Comparison of ENCODE assay signal across 8 mouse cellular contexts in the genomic region with DNA sequence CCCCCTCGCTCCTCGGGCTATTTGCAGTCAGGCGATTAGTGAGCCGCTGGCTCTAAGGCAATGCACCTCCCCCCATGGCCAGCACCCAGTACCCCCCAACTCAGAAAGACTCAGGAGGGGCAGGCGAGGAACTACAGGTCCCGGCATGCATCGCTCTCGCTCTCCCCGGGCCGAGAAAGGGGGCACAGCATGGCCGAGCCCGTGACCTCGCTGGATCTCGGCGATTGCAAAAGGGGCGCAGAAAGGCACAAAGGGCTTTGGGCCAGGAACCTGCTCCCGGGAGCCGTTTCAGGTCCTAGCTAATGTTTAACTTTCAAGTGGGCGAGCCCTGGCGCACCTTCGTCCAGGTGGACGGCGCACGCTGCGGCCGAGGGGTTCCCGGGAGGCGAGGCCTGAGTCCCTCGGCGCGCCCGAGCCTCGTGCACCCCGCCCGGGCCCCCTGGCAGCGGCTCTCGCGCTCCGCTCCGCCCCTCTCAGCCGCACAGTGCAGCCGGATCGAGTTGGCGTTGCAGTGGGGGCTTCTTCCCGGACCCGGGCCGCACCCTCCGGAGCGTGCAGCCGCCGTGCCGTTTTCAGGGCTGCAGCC. TPM values are rescaled to one million over a fixed set of nuclear protein-coding genes. Genes with fewer than 3 reads are reported as not detected.
A peak's percentile ranks its signal among the peaks of the same experiment; 100 is the strongest.
DNase-seq lines count a peak whose midpoint lies in the region; ATAC-seq and TF ChIP-seq lines count a peak whose summit lies in the region.

No protein-coding gene starts in this region.

- H3K9ac ChIP-seq in embryonic facial prominence, embryonic 11.5 days (replicated peaks; ENCODE audit: low read length): peak overlapping the region; percentile 99
- peak overlapping the region; percentile 98 for H3K9ac ChIP-seq in heart, embryonic 12.5 days
- H3K9ac ChIP-seq in kidney, embryonic 16.5 days (replicated peaks; ENCODE audit: low read length): peak overlapping the region; percentile 97
- peak overlapping the region; percentile 91 for H3K9ac ChIP-seq in lung, embryonic 16.5 days (ENCODE audit: low read length)

- H3ac ChIP-seq in C2C12 (ENCODE audit: control insufficient read depth, insufficient read length, low read depth): peak overlapping the region; percentile 91

- no peaks in the 10 kb centered on the region for H3K4me1 ChIP-seq in embryonic facial prominence, embryonic 11.5 days (ENCODE audit: control insufficient read depth, insufficient read depth, low read length)
- peaks cover 40% of the 10 kb centered on the region for H3K4me1 ChIP-seq in heart, embryonic 12.5 days (replicated peaks)
- peaks cover 19% of the 10 kb centered on the region for H3K4me1 ChIP-seq in kidney, embryonic 16.5 days (ENCODE audit: insufficient read depth, low read length)
- peaks cover 23% of the 10 kb centered on the region for H3K4me1 ChIP-seq in lung, embryonic 16.5 days (replicated peaks; ENCODE audit: control insufficient read depth, insufficient read depth, low read length)
- H3K4me1 ChIP-seq in thymus, adult 2 months (replicated peaks; ENCODE audit: control insufficient read depth, insufficient read depth, low read length): peaks cover 9% of the 10 kb centered on the region

- peaks cover 35% of the 10 kb centered on the region for H3K79me3 ChIP-seq in C2C12 (ENCODE audit: low read depth)

- peaks cover 43% of the 10 kb centered on the region for H3K79me2 ChIP-seq in C2C12 (ENCODE audit: control insufficient read depth, insufficient read depth)

- peak overlapping the region; percentile 86 for H3K27ac ChIP-seq in embryonic facial prominence, embryonic 11.5 days (replicated peaks; ENCODE audit: low read depth, low read length)
- H3K27ac ChIP-seq in heart, embryonic 12.5 days (ENCODE audit: poor library complexity, severe bottlenecking): peak overlapping the region; percentile 94
- peak overlapping the region; percentile 98 for H3K27ac ChIP-seq in kidney, embryonic 16.5 days (ENCODE audit: low read length)
- peak overlapping the region; percentile 98 for H3K27ac ChIP-seq in lung, embryonic 16.5 days (ENCODE audit: low read length)
- no peak overlapping the region for H3K27ac ChIP-seq in thymus, adult 2 months (ENCODE audit: control insufficient read depth, insufficient read depth, low read length)

- H3K36me3 ChIP-seq in C2C12 (ENCODE audit: control insufficient read depth, insufficient read depth): peaks cover 40% of the 10 kb centered on the region
- H3K36me3 ChIP-seq in embryonic facial prominence, embryonic 11.5 days (replicated peaks; ENCODE audit: control insufficient read depth, insufficient read depth, low read depth, low read length): peaks cover 14% of the 10 kb centered on the region
- peaks cover 28% of the 10 kb centered on the region for H3K36me3 ChIP-seq in heart, embryonic 12.5 days
- peaks cover 37% of the 10 kb centered on the region for H3K36me3 ChIP-seq in kidney, embryonic 16.5 days (ENCODE audit: insufficient read depth, low read length)
- H3K36me3 ChIP-seq in lung, embryonic 16.5 days (ENCODE audit: control insufficient read depth, insufficient read depth, low read length): peaks cover 29% of the 10 kb centered on the region
- H3K36me3 ChIP-seq in thymus, adult 2 months (ENCODE audit: control insufficient read depth, insufficient read depth, low read length): peaks cover 28% of the 10 kb centered on the region

- H3K27me3 ChIP-seq in C2C12 (ENCODE audit: control insufficient read depth, insufficient read depth, insufficient read length): no peaks in the 10 kb centered on the region
- no peaks in the 10 kb centered on the region for H3K27me3 ChIP-seq in embryonic facial prominence, embryonic 11.5 days (ENCODE audit: control insufficient read depth, insufficient read depth, low read length)
- no peaks in the 10 kb centered on the region for H3K27me3 ChIP-seq in heart, embryonic 12.5 days (replicated peaks)
- no peaks in the 10 kb centered on the region for H3K27me3 ChIP-seq in kidney, embryonic 16.5 days (ENCODE audit: insufficient read depth, low read length)
- no peaks in the 10 kb centered on the region for H3K27me3 ChIP-seq in lung, embryonic 16.5 days (ENCODE audit: control insufficient read depth, insufficient read depth, low read depth, low read length)
- H3K27me3 ChIP-seq in thymus, adult 2 months (ENCODE audit: control insufficient read depth, insufficient read depth, low read length): no peaks in the 10 kb centered on the region

- H3K4me3 ChIP-seq in C2C12 (ENCODE audit: insufficient read depth, poor library complexity, severe bottlenecking): peak overlapping the region; percentile 92
- peak overlapping the region; percentile 98 for H3K4me3 ChIP-seq in embryonic facial prominence, embryonic 11.5 days (ENCODE audit: low read depth, low read length)
- peak overlapping the region; percentile 97 for H3K4me3 ChIP-seq in heart, embryonic 12.5 days
- H3K4me3 ChIP-seq in kidney, embryonic 16.5 days (ENCODE audit: low read length): peak overlapping the region; percentile 98
- H3K4me3 ChIP-seq in lung, embryonic 16.5 days (ENCODE audit: low read length): peak overlapping the region; percentile 99
- H3K4me3 ChIP-seq in thymus, adult 2 months (ENCODE audit: control insufficient read depth, insufficient read depth, low read length): peak overlapping the region; percentile 84

- TF ChIP-seq CTCF in C2C12 (IDR thresholded peaks at IDR 0.05; ENCODE audit: control insufficient read depth, insufficient read depth, insufficient read length): no peak
- TF ChIP-seq CTCF in thymus, adult 2 months (IDR thresholded peaks at IDR 0.05; ENCODE audit: borderline replicate concordance, control insufficient read depth, extremely low read depth, insufficient read depth, low read length, poor library complexity): peak; percentile 28; the same call in 1 of the 2 replicates

- no peaks in the 10 kb centered on the region for H3K9me3 ChIP-seq in embryonic facial prominence, embryonic 11.5 days (replicated peaks; ENCODE audit: control insufficient read depth, low read length)
- no peaks in the 10 kb centered on the region for H3K9me3 ChIP-seq in heart, embryonic 12.5 days (replicated peaks)
- no peaks in the 10 kb centered on the region for H3K9me3 ChIP-seq in kidney, embryonic 16.5 days (ENCODE audit: low read length)
- H3K9me3 ChIP-seq in lung, embryonic 16.5 days (ENCODE audit: control insufficient read depth, low read length): no peaks in the 10 kb centered on the region

- peak; percentile 85 for DNase-seq in adrenal gland, postnatal 14 days
- peak; percentile 77 for DNase-seq in embryonic facial prominence, embryonic 11.5 days (ENCODE audit: low spot score)
- peak; percentile 51 for DNase-seq in ovary, adult 18-20 months (ENCODE audit: low spot score)
- DNase-seq in thymus, adult 2 months: peak; percentile 75

- peak overlapping the region; percentile 61 for H3K4me2 ChIP-seq in embryonic facial prominence, embryonic 11.5 days (ENCODE audit: low read depth, low read length)
- peak overlapping the region; percentile 83 for H3K4me2 ChIP-seq in heart, embryonic 12.5 days
- peak overlapping the region; percentile 70 for H3K4me2 ChIP-seq in kidney, embryonic 16.5 days (replicated peaks; ENCODE audit: low read depth, low read length)
- H3K4me2 ChIP-seq in lung, embryonic 16.5 days (ENCODE audit: low read depth, low read length): peak overlapping the region; percentile 90

- WGBS in embryonic facial prominence, embryonic 11.5 days: under 1% methylated on average over 51 of the region's 52 CpGs
- under 1% methylated on average over 52 of the region's 52 CpGs for WGBS in heart, embryonic 12.5 days
- WGBS in kidney, embryonic 16.5 days: 1% methylated on average over 49 of the region's 52 CpGs
- under 1% methylated on average over 52 of the region's 52 CpGs for WGBS in lung, embryonic 16.5 days
- under 1% methylated on average over 52 of the region's 52 CpGs for WGBS in thymus, adult 2 months

- ATAC-seq in embryonic facial prominence, embryonic 11.5 days (replicated peaks; ENCODE audit: insufficient number of reproducible peaks, low FRiP score, low TSS enrichment, low read depth): peak; percentile 66
- peak; percentile 77 for ATAC-seq in heart, embryonic 12.5 days (ENCODE audit: insufficient number of reproducible peaks, low FRiP score)
- ATAC-seq in kidney, embryonic 16.5 days (ENCODE audit: low FRiP score, low TSS enrichment): peak; percentile 76
- ATAC-seq in lung, embryonic 16.5 days (ENCODE audit: low read depth): peak; percentile 83

- no peak for TF ChIP-seq POLR2A in thymus, adult 2 months (IDR thresholded peaks at IDR 0.05; ENCODE audit: control insufficient read depth, extremely low read depth, insufficient read depth, low read length, poor library complexity)

TF ChIP-seq in C2C12, 6 proteins besides CTCF, POLR2A, EP300 and RAD21 (continues in another document):
- TF ChIP-seq MAX (IDR thresholded peaks at IDR 0.05) (peak; percentile 28), CEBPB (IDR thresholded peaks at IDR 0.05; ENCODE audit: low read depth) (no peak)

RNA-seq across cellular contexts. Expression of a gene that starts 0.7 kb away (rescaled TPM):
- polyA plus RNA-seq in C2C12 (2012; fragmentation: generic; extraction: Trizol): 399 TPM
- total RNA-seq in adrenal gland, postnatal 14 days (2021): 198 and 230 TPM in 2 replicates
- 612 and 615 TPM in 2 replicates for polyA plus RNA-seq in embryonic facial prominence, embryonic 11.5 days (2014; fragmentation: Nextera tagmentation; extraction: Ambion mirVana)
- polyA plus RNA-seq in heart, embryonic 12.5 days (2016; fragmentation: Nextera tagmentation; extraction: Ambion mirVana): 295 and 296 TPM in 2 replicates
- polyA plus RNA-seq in kidney, embryonic 16.5 days (2015; fragmentation: Nextera tagmentation; extraction: Ambion mirVana): 550 and 556 TPM in 2 replicates
- 400 and 427 TPM in 2 replicates for polyA plus RNA-seq in lung, embryonic 16.5 days (2015; fragmentation: Nextera tagmentation; extraction: Ambion mirVana)
- 138 and 139 TPM in 2 replicates for polyA plus RNA-seq in thymus, adult 2 months (2012; rRNA removed)

RNA-seq across cellular contexts. Expression of a gene that starts 13.1 kb away (rescaled TPM):
- 28.9 TPM for polyA plus RNA-seq in C2C12 (2012; fragmentation: generic; extraction: Trizol)
- total RNA-seq in adrenal gland, postnatal 14 days (2021): 21.6 and 35.8 TPM in 2 replicates
- polyA plus RNA-seq in embryonic facial prominence, embryonic 11.5 days (2014; fragmentation: Nextera tagmentation; extraction: Ambion mirVana): 26.9 and 28.1 TPM in 2 replicates
- polyA plus RNA-seq in heart, embryonic 12.5 days (2016; fragmentation: Nextera tagmentation; extraction: Ambion mirVana): 28.4 and 29.1 TPM in 2 replicates
- 35.6 and 39.2 TPM in 2 replicates for polyA plus RNA-seq in kidney, embryonic 16.5 days (2015; fragmentation: Nextera tagmentation; extraction: Ambion mirVana)
- 29.6 and 32.2 TPM in 2 replicates for polyA plus RNA-seq in lung, embryonic 16.5 days (2015; fragmentation: Nextera tagmentation; extraction: Ambion mirVana)
- 55.6 and 56.4 TPM in 2 replicates for polyA plus RNA-seq in thymus, adult 2 months (2012; rRNA removed)

RNA-seq across cellular contexts. Expression of a gene that starts 38.7 kb away (rescaled TPM):
- 0.51 TPM for polyA plus RNA-seq in C2C12 (2012; fragmentation: generic; extraction: Trizol)
- total RNA-seq in adrenal gland, postnatal 14 days (2021): 2.7 and 2.9 TPM in 2 replicates
- polyA plus RNA-seq in embryonic facial prominence, embryonic 11.5 days (2014; fragmentation: Nextera tagmentation; extraction: Ambion mirVana): 1.6 and 2.0 TPM in 2 replicates
- 1.6 and 2.5 TPM in 2 replicates for polyA plus RNA-seq in heart, embryonic 12.5 days (2016; fragmentation: Nextera tagmentation; extraction: Ambion mirVana)
- polyA plus RNA-seq in kidney, embryonic 16.5 days (2015; fragmentation: Nextera tagmentation; extraction: Ambion mirVana): 24.7 and 26.3 TPM in 2 replicates
- 3.5 and 3.6 TPM in 2 replicates for polyA plus RNA-seq in lung, embryonic 16.5 days (2015; fragmentation: Nextera tagmentation; extraction: Ambion mirVana)
- 0.59 TPM in 2 replicates for polyA plus RNA-seq in thymus, adult 2 months (2012; rRNA removed)
